Mouse (Mus musculus) adrenal gland, adult 8-10 months (tissue): ENCODE results near the gene Rela. TPM values are rescaled to one million over a fixed set of nuclear protein-coding genes. Genes with fewer than 3 reads are reported as not detected.

Experiments
- microRNA-seq, 2 experiments: library from miRNA; unstranded; fragments of <30 nt; microRNA quantifications; one replicate each; pipeline ENCODE4 v1.2.0; 2022
- total RNA-seq, 4 experiments: library from RNA; stranded (reverse); gene quantifications; 2 replicates each; pipeline ENCODE4 v1.2.4; 2022

Gene Rela
- total RNA-seq, 4 experiments from 2014 or later, result 90.0 to 114 (median 96.4) TPM

Small RNA genes within 50 kb of the gene (microRNA-seq; reads per million reads assigned to microRNA genes)
- 0 to 0.34 reads per million in 2 experiments for gene Mir6987

Other genes with a start within 250 kb of the Rela start
- 100 to 1,000 TPM in 2 of 4 experiments, 10 to 100 TPM in 2; 75.2 to 101 (median 98.6) TPM for gene Sart1, start 248.8 kb upstream of the Rela start, total RNA-seq
- under 1 TPM in 1 of 4 experiments, not detected in 3; 0.17 TPM for gene Tsga10ip, start 235.0 kb upstream of the Rela start, total RNA-seq
- 100 to 1,000 TPM; 272 to 295 (median 289) TPM for gene Drap1, start 212.5 kb upstream of the Rela start, total RNA-seq
- gene AI837181, start 212.3 kb upstream of the Rela start, total RNA-seq, result 10 to 100 TPM; 52.2 to 59.2 (median 52.8) TPM
- gene Fosl1, start 189.9 kb upstream of the Rela start, total RNA-seq, result under 1 TPM in 3 of 4 experiments, not detected in 1; 0.22 to 0.86 (median 0.56) TPM
- 10 to 100 TPM in 3 of 4 experiments, 1 to 10 TPM in 1; 8.9 to 12.4 (median 11.4) TPM for gene Ccdc85b, start 179.6 kb upstream of the Rela start, total RNA-seq
- gene Fibp, start 176.9 kb upstream of the Rela start, total RNA-seq, result 100 to 1,000 TPM in 2 of 4 experiments, 10 to 100 TPM in 2; 95.6 to 139 (median 110) TPM
- 1 to 10 TPM; 1.1 to 2.2 (median 1.6) TPM for gene Ctsw, start 169.0 kb upstream of the Rela start, total RNA-seq
- 100 to 1,000 TPM in 2 of 4 experiments, 10 to 100 TPM in 2; 64.9 to 173 (median 105) TPM for gene Efemp2, start 163.5 kb upstream of the Rela start, total RNA-seq
- gene Mus81, start 149.1 kb upstream of the Rela start, total RNA-seq, result 10 to 100 TPM; 25.8 to 40.4 (median 33.8) TPM
- 100 to 1,000 TPM; 711 to 770 (median 737) TPM for gene Cfl1, start 147.0 kb upstream of the Rela start, total RNA-seq
- gene 1700020D05Rik, start 133.7 kb upstream of the Rela start, total RNA-seq, result 10 to 100 TPM in 1 of 4 experiments, 1 to 10 TPM in 3; 2.2 to 10.4 (median 5.4) TPM
- 10 to 100 TPM; 13.4 to 35.0 (median 23.9) TPM for gene Snx32, start 126.9 kb upstream of the Rela start, total RNA-seq
- not detected for gene Ovol1, start 76.8 kb upstream of the Rela start, total RNA-seq
- 10 to 100 TPM; 10.8 to 15.7 (median 13.1) TPM for gene Ap5b1, start 69.5 kb upstream of the Rela start, total RNA-seq
- gene Rnaseh2c, start 35.6 kb upstream of the Rela start, total RNA-seq, result 100 to 1,000 TPM; 123 to 156 (median 130) TPM
- 10 to 100 TPM; 71.6 to 90.4 (median 76.6) TPM for gene Kat5, start 27.2 kb upstream of the Rela start, total RNA-seq
- gene Sipa1, start 26.2 kb downstream of the Rela start, total RNA-seq, result 10 to 100 TPM; 40.3 to 76.9 (median 57.8) TPM
- gene Map3k11, start 51.3 kb downstream of the Rela start, total RNA-seq, result 10 to 100 TPM; 40.8 to 53.6 (median 46.3) TPM
- gene Pcnx3, start 51.4 kb downstream of the Rela start, total RNA-seq, result 100 to 1,000 TPM in 3 of 4 experiments, 10 to 100 TPM in 1; 95.1 to 183 (median 136) TPM
- not detected for gene Kcnk7, start 66.9 kb downstream of the Rela start, total RNA-seq
- 10 to 100 TPM; 24.9 to 39.2 (median 32.8) TPM for gene Ehbp1l1, start 88.8 kb downstream of the Rela start, total RNA-seq
- 10 to 100 TPM; 56.2 to 62.7 (median 57.0) TPM for gene Fam89b, start 92.2 kb downstream of the Rela start, total RNA-seq
- 100 to 1,000 TPM; 254 to 451 (median 353) TPM for gene Ltbp3, start 103.4 kb downstream of the Rela start, total RNA-seq
- 100 to 1,000 TPM; 112 to 147 (median 124) TPM for gene Scyl1, start 133.9 kb downstream of the Rela start, total RNA-seq
- 10 to 100 TPM; 47.6 to 55.2 (median 53.4) TPM for gene Frmd8, start 237.8 kb downstream of the Rela start, total RNA-seq
- 10 to 100 TPM; 12.8 to 21.7 (median 17.5) TPM for gene Slc25a45, start 240.3 kb downstream of the Rela start, total RNA-seq